Mouse (Mus musculus) liver, adult 2 months (tissue): ENCODE measurements at regions not wholly inside any gene's neighbourhood (a gene's known extent, or its start where the extent isn't known, plus 50 kb on each side); places are given as distances from the start of the nearest gene placed in this dataset.

ENCODE experiments used
- CTCF ChIP-seq: fragments of 200-500 bp; IDR thresholded peaks from 2 replicates; pipeline ENCODE4 v1.5.1; 2011; ENCODE audit warnings: low read depth, low read length, control low read depth
- POLR2A ChIP-seq: fragments of 200-500 bp; IDR thresholded peaks from 2 replicates; pipeline ENCODE4 v1.6.1; 2011; ENCODE audit warnings: low read length, control low read depth; ENCODE audit not compliant: insufficient read depth; ENCODE audit errors: extremely low read depth

- no peak for TF ChIP-seq CTCF
- TF ChIP-seq POLR2A = no peak
Measured at GRCm38 (mm10) chr10:51271364-51271763, 209.0 kb upstream of the Gm49339 start.
